Mouse (Mus musculus) adipose tissue, adult 10 weeks (tissue): Measurements from ENCODE around the gene Car5b. TPM values are rescaled to one million over a fixed set of nuclear protein-coding genes. Genes with fewer than 3 reads are reported as not detected.

Experiments used
- polyA plus RNA-seq: library from polyadenylated mRNA; stranded (reverse); fragments of 350-450 nt; fragmentation: Illumina TruSeq; extraction: RNeasy Lipid Tissue Mini Kit (QIAGEN cat#74804); gene quantifications from one replicate; pipeline ENCODE4 v1.2.3, GENCODE M21; 2014; ENCODE audit warnings: low read depth, low replicate concordance

Gene Car5b
- polyA plus RNA-seq = 98.1 TPM

GRCm38 (mm10) chrX:164027607-164028289 is at the start of gene Car5b:
TSS of gene Car5b (minus strand) at chrX:164027997.

DNA sequence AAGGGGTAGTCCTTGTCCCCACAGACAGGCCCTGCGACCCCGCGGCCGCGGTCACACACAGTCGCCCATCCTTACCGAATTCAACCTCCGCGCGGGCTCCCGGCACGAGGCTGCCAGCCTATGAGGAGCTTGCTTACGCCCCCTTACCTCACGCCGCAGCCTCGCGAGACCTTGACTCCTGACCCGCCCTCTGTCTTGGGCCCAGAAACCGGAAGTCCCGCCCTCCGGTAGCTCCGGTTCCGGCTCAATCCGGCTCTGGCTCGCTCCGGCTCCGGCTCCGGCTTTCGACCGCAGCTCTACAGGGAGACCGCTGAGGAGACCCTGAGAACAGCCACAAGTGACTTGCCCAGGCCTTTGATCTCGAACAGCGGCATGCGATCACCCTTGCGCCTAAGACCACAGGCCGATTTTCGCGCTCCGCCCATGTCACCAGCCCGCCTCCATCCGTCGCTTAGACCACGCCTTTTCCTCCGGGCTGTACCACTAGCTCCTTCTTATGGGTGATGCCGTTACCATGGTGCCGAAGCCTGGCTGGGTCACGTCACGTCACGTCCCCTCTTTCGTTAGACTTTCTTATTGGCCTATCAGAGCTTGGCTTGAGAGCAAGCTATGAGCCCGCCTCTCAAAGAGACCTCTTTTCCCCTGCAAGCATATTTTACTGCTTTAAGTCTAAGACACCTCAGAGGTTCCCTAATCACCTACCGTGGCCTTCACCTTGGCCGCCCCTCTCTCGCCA is 48.4 kb upstream of the Car5b start, which contains the start of gene Siah1b:
TSS of gene Siah1b (minus strand) at position 454 of the 736 bp plus-strand sequence.

GRCm38 (mm10) chrX:163958467-163958875 is 69.3 kb downstream of the Car5b start, which contains the start of gene Zrsr2:
TSS of gene Zrsr2 (minus strand) at chrX:163958661.

Other genes starting within 250 kb of the Car5b start
- gene Ap1s2, start 119.0 kb downstream of the Car5b start, polyA plus RNA-seq = 1,032 TPM
- 22.4 TPM for gene Zrsr2, start 69.3 kb downstream of the Car5b start, polyA plus RNA-seq
- gene Siah1b, start 48.5 kb upstream of the Car5b start, polyA plus RNA-seq = 2.9 TPM
- 1.3 TPM for gene Cltrn, start 60.8 kb upstream of the Car5b start, polyA plus RNA-seq
- gene Ace2, start 111.3 kb upstream of the Car5b start, polyA plus RNA-seq = 3.0 TPM
- gene Bmx, start 230.2 kb upstream of the Car5b start, polyA plus RNA-seq = 1.6 TPM
- gene Pir, start 241.4 kb upstream of the Car5b start, polyA plus RNA-seq = 5.6 TPM